Mouse (Mus musculus) heart, adult 2 months (tissue): ENCODE results near the gene Lrfn3.

Source experiments
- CTCF ChIP-seq: fragments of 200-600 bp; IDR thresholded peaks from 2 replicates; pipeline ENCODE4 v1.8.1; 2022; ENCODE audit warnings: antibody characterized with exemption, mild to moderate bottlenecking, moderate library complexity
- EP300 ChIP-seq: fragments of 200-500 bp; IDR thresholded peaks from 2 replicates; pipeline ENCODE4 v1.6.1; 2011; ENCODE audit warnings: low read depth, low read length, control low read depth; ENCODE audit not compliant: insufficient read depth
- POLR2A ChIP-seq: fragments of 200-500 bp; IDR thresholded peaks from 2 replicates; pipeline ENCODE4 v1.6.1; 2011; ENCODE audit warnings: mild to moderate bottlenecking, low read depth, low read length, control low read depth; ENCODE audit not compliant: insufficient read depth

- TF ChIP-seq EP300 (no peak), CTCF (no peak), POLR2A (no peak)
Observed at GRCm38 (mm10) chr7:30328379-30328778, 34.2 kb downstream of the Lrfn3 start.
